Mouse (Mus musculus) urinary bladder, postnatal 36 days (tissue): Measurements from ENCODE around the gene Brwd1.
"Not testable (repeated sequence)": the region's sequence is repeated elsewhere in the genome, so short reads cannot be mapped to it uniquely, and the experiment has no call there.

Experiments used
- DNase-seq, 2 experiments: peaks; one replicate each; pipeline ENCODE4 v3.0.0; 2022; ENCODE audit warnings: low spot score in 2 of 2, mixed read lengths in 1 of 2

Gene Brwd1

GRCm38 (mm10) chr16:96081331-96081730 is 995 bp downstream of the Brwd1 start:
- DNase-seq = peak; percentile 90 to 91

DNA sequence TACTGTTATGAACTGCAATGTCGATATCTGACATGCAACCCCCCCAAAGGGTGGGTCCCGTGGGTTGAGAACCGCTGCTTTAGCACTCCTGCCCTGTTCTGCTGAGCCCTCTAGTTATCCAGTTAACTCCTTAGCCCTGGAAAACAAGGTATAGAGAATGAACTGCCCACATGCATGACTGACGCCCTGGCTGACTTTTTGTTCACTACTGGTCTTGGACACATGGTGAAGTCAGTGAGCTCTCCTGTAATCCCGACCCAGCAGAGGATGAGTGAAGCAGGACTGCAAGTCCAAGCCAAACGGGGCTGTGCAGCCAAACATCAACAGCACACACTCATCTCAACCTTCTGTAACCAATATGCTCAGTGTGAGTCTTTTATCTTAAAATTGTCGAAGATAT is 1.8 kb downstream of the Brwd1 start:
- no peak for DNase-seq

- no peak for DNase-seq
Observed at GRCm38 (mm10) chr16:96068364-96068763, 14.0 kb downstream of the Brwd1 start.

- DNase-seq = no peak
Observed at GRCm38 (mm10) chr16:96066174-96066573, 16.2 kb downstream of the Brwd1 start.

- no peak for DNase-seq
Observed at GRCm38 (mm10) chr16:96064649-96065048, 17.7 kb downstream of the Brwd1 start.

- DNase-seq = peak; percentile 27 to 29
Observed at GRCm38 (mm10) chr16:96044096-96044495, 38.2 kb downstream of the Brwd1 start.

- DNase-seq = peak in 1 of 2 experiments; percentile 15
Observed at GRCm38 (mm10) chr16:96040691-96041090, 41.6 kb downstream of the Brwd1 start.

- DNase-seq = no peak
Observed at GRCm38 (mm10) chr16:96039538-96039937, 42.8 kb downstream of the Brwd1 start.

DNA sequence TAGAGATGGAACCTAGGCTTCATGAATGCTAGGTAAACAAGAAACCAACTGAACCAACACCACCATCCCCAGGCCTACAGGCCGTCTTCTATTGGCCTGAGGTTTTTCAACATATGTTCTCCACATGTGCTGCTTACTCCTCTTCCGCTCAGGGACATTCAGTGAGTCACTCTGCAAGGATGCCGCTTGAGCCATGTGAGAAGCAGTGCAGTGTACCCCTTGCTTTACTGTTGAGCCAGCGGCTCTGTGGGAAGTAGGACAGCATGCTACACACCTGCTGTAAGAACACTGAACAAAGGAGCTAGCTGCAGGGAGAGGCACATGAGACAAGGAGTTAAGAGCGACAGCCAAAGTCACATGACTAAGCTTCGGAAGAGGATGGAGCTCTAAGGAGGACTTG is 47.9 kb downstream of the Brwd1 start:
- no peak for DNase-seq

- no peak for DNase-seq
Observed at GRCm38 (mm10) chr16:96032368-96033043, 49.8 kb downstream of the Brwd1 start.

DNA sequence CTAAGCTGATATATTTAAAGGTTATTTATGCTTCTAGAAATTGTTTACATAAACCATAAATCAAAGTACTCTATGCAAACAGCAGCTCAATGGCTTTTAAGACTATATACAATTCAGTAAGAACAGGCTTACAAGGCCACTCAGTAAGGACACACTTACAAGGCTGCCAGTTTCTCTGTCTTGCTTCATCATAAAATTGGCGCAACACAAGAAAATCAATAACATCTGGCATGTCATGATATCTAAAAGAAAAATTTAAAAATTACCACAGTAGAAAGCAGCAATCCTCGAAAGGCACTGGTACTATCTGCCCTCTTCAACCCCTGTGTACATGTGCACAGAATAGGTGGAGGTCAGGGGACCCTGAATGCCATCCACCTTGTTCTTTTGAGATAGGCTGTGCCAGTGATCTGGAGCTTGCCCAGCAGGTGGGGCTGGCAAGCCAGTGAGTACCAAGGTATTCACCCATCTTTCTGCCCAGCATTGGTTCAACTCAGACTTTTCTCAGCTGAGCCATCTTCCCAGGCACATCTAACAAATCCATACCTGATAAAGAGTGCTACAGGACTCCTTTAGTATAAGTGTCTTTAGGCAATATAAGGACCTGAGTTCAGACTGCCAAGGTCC is 51.7 kb downstream of the Brwd1 start:
- DNase-seq = no peak

DNA sequence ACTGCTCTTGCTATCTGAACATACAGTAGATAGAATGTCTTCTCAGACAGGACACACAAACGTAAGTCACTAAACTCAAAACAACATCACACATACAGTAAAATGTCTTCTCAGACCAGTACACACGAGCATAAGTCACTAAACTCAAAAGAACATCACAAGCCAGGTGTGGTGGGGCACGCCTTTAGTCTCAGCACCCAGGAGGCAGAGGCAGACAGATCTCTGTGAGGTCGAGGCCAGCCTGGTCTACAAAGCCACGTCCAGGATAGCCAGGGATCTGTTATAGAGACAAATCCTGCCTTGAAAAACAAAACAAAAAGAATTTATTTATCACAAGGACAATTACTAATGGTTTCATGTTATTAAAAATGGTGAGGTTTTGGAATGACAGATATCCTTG is 56.1 kb downstream of the Brwd1 start:
- DNase-seq = no peak

DNA sequence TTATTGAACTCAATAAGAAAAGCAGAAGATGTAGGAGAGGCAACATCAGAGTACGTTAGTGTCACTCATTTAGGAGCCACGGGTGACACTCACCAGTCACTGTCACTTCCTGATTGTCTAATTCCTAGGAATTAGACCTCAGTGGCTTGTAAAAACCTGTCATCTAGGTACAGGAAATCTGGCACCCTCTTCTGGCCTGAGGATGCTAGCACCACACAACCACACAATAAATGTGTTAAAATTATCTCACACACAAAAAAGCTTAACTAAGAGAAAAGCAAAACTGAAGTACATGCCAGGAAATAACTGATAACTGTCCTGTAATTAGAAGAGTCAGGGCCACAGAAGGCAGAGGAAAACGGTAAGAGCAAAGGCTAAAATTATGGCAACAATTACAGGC is 57.1 kb downstream of the Brwd1 start:
- no peak for DNase-seq

GRCm38 (mm10) chr16:96021045-96021444 is 61.3 kb downstream of the Brwd1 start:
- DNase-seq = no peak

- not testable (repeated sequence) for DNase-seq
Observed at GRCm38 (mm10) chr16:96009124-96009523, 73.2 kb downstream of the Brwd1 start.

- DNase-seq = not testable (repeated sequence)
Observed at GRCm38 (mm10) chr16:96004278-96004677, 78.0 kb downstream of the Brwd1 start.

GRCm38 (mm10) chr16:95999291-95999690 is 83.0 kb downstream of the Brwd1 start:
- no peak for DNase-seq

- DNase-seq = no peak
Observed at GRCm38 (mm10) chr16:95996156-95996555, 86.2 kb downstream of the Brwd1 start.

DNA sequence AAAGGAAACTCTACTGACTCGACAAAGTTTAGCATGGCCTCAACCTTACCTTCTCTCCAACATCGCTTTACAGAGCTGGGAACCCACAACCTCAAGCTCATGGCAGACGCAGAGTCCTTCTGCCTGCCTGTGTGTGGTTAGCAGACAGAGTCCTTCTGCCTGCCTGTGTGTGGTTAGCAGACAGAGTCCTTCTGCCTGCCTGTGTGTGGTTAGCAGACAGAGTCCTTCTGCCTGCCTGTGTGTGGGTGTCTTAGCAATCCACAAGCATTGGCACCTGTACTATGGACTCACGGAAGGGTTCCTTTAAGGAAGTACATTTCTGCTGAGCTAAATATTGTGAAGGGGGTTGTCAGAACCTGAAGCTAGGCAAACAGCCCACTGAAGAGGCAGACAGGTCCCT is 87.8 kb downstream of the Brwd1 start:
- DNase-seq = not testable (repeated sequence)

DNA sequence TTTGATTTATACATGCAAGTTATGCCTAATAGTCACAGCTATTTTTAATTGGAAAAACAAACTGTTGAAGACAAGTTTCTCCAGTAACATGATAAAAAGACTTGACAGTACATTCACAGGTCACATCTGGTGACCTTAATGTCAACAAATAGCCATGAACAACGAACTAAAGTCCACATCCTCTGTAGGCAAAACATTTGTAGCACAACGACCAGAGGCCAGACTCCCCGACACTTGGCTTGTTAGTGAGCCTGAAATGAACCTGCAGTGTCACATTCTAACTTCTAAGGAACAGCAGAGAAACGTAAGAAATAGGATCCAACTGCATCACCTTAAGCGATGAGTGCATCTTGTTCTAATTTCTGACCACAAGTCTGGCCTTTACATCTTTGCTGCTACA is 89.7 kb downstream of the Brwd1 start:
- DNase-seq = no peak

GRCm38 (mm10) chr16:95991122-95991900 is 91.0 kb downstream of the Brwd1 start:
- DNase-seq = no peak

DNA sequence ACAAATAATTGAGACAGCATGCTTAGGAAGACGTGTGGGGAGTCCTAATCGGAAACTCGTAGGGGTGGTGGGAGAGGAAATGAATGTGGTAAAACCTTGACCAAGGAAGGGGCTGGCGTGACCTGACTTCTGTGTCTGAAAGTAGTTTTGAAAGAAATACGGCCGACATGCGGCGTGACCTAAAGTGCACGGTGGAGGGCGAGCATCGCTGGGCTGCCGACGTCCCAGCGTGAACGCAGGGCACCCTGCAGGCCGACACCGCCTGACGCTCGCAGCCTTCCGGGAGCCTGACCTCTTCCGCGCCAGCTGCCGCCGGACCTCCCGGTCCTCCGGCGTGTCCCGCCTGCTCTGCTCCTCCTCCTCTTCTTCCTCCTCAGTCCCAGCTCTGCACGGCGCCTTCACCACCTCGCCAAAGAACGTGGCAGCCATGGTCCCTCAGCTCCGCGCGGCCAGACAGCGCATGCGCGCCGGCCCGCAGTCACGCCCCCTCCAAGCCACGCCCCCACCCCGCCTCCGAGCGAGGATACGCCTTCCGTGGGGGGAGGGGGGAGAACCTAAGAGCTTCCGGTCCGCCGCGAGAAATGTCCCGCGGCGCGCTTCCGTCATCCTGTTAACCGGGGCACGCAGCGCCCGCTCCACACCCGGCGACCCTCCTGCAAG is 91.7 kb downstream of the Brwd1 start, which contains the start of gene Psmg1:
TSS of gene Psmg1 (minus strand) at position 499 of the 660 bp plus-strand sequence.
- DNase-seq = peak; percentile 96 to 98
